Mouse (Mus musculus) erythroblast, embryonic 14.5 days (primary cell): ENCODE data around the gene Nfat5.

ENCODE experiments used
- GATA1 ChIP-seq: IDR thresholded peaks from 2 replicates; pipeline ENCODE4 v1.6.1; 2012; ENCODE audit warnings: low read length, inconsistent platforms, mixed read lengths
- TAL1 ChIP-seq: IDR thresholded peaks from 3 replicates; pipeline ENCODE4 v1.6.1; 2012; ENCODE audit warnings: low read length, inconsistent platforms, mixed read lengths

DNA sequence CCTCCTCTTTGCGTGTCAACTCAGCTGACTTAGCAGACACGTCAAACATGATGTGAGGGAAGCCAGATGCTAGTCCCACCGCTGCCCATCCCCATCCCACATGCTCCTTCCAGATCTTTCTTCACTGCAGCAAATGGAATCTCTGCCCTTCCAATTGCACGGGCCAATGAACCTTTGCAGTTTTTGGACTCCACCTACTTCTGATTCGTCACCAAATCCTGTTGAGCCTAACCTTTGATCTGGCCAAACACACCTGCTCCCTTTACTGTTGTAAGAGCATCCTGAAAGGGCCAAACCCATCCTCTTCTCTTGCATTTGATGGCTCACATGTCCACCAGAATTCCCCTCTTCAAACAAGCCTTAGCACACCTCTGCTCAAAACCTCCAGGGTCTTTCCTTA lies 91.4 kb downstream of the Nfat5 start:
- no peak for TF ChIP-seq GATA1
- TF ChIP-seq TAL1 = no peak
